Mouse (Mus musculus): ENCODE measurements at regions not wholly inside any gene's neighbourhood (a gene's known extent, or its start where the extent isn't known, plus 50 kb on each side); places are given as distances from the start of the nearest gene placed in this dataset.

- Histone ChIP-seq H3K4me3 (replicated peaks in 1 of 3; ENCODE audit: low read depth in 2 of 3, low read length in 2 of 3, poor library complexity in 1 of 3) (no peak overlapping the region), H3K9ac (ENCODE audit: insufficient read depth, low read depth) (no peak overlapping the region), H3K36me3 (replicated peaks in 1 of 2; ENCODE audit: control insufficient read depth in 1 of 2, insufficient read depth in 1 of 2, low read length in 1 of 2) (no peaks in the 10 kb centered on the region), H3K27ac (ENCODE audit: insufficient read depth, low read depth) (no peak overlapping the region), H3K79me2 (replicated peaks; ENCODE audit: control insufficient read depth, extremely low read depth, insufficient read depth, poor library complexity, severe bottlenecking) (no peaks in the 10 kb centered on the region), H3K4me1 (ENCODE audit: control insufficient read depth in 1 of 2, insufficient read depth in 2 of 2) (peaks cover 0 to 11% of the 10 kb centered on the region in 2 experiments; a peak in 1 of 4 replicates), H3K27me3 (replicated peaks) (no peaks in the 10 kb centered on the region), H3K4me2 (ENCODE audit: insufficient read depth, low read depth, poor library complexity, severe bottlenecking) (no peak overlapping the region), H3K9me3 (replicated peaks; ENCODE audit: low read length) (no peaks in the 10 kb centered on the region)
- dilution Hi-C loops (cut with MboI; ENCODE audit: extremely low pct_ligation_motif_present, extremely low pct_unique_long_range_greater_than_20kb, low sequenced_read_pairs) (no loop called here), in situ Hi-C loops (cut with MboI; ENCODE audit: low pct_ligation_motif_present, low pct_unique_long_range_greater_than_20kb, low sequenced_read_pairs) (loop anchor here (25.0 kb wide), 1 partner anchor 599 kb away; the partner anchor contains the start of gene Gucy1b2)
- DNase-seq (ENCODE audit: extremely low read depth) = no peak
- TF ChIP-seq IRF4 (IDR thresholded peaks at IDR 0.05; ENCODE audit: low read depth, low read length) = no peak
- no peak for TF ChIP-seq MYC (IDR thresholded peaks at IDR 0.05; ENCODE audit: low read depth, low read length)
- TF ChIP-seq USF2 (conservative IDR thresholded peaks at IDR 0.05; ENCODE audit: low read depth, low read length) = no peak
- TF ChIP-seq NELFE (IDR thresholded peaks at IDR 0.05; ENCODE audit: low read depth, low read length) = no peak
- no peak for TF ChIP-seq JUN (IDR thresholded peaks at IDR 0.05; ENCODE audit: insufficient read depth, low read depth, low read length)
- TF ChIP-seq CHD1 (IDR thresholded peaks at IDR 0.05; ENCODE audit: low read depth, low read length) = no peak
These were observed 255.7 kb downstream of the Kcnrg start for GRCm38 (mm10) chr14:61862931-61863330.

GRCm38 (mm10) chr14:61863475-61863874 is 256.2 kb downstream of the Kcnrg start:
- Histone ChIP-seq H3K4me3 (replicated peaks in 1 of 3; ENCODE audit: low read depth in 2 of 3, low read length in 2 of 3, poor library complexity in 1 of 3) (no peak overlapping the region), H3K9ac (ENCODE audit: insufficient read depth, low read depth) (no peak overlapping the region), H3K79me2 (replicated peaks; ENCODE audit: control insufficient read depth, extremely low read depth, insufficient read depth, poor library complexity, severe bottlenecking) (no peaks in the 10 kb centered on the region), H3K9me3 (replicated peaks; ENCODE audit: low read length) (no peaks in the 10 kb centered on the region), H3K4me2 (ENCODE audit: insufficient read depth, low read depth, poor library complexity, severe bottlenecking) (no peak overlapping the region), H3K36me3 (replicated peaks in 1 of 2; ENCODE audit: control insufficient read depth in 1 of 2, insufficient read depth in 1 of 2, low read length in 1 of 2) (no peaks in the 10 kb centered on the region), H3K27me3 (replicated peaks) (no peaks in the 10 kb centered on the region), H3K27ac (ENCODE audit: insufficient read depth, low read depth) (no peak overlapping the region), H3K4me1 (ENCODE audit: control insufficient read depth in 1 of 2, insufficient read depth in 2 of 2) (peaks cover 0 to 11% of the 10 kb centered on the region in 2 experiments; a peak in 1 of 4 replicates)
- in situ Hi-C loops (cut with MboI; ENCODE audit: low pct_ligation_motif_present, low pct_unique_long_range_greater_than_20kb, low sequenced_read_pairs) = loop anchor here (25.0 kb wide), 1 partner anchor 599 kb away; the partner anchor contains the start of gene Gucy1b2
- DNase-seq (ENCODE audit: extremely low read depth) = no peak
- no peak for TF ChIP-seq JUND (conservative IDR thresholded peaks at IDR 0.05; ENCODE audit: low read depth, low read length)
- 0 out of 2 replicates have a peak, but pooled peaks have one; percentile 57 for TF ChIP-seq MAFK (IDR thresholded peaks at IDR 0.05; ENCODE audit: insufficient replicate concordance, low read length)
- dilution Hi-C loops (cut with MboI; ENCODE audit: extremely low pct_ligation_motif_present, extremely low pct_unique_long_range_greater_than_20kb, low sequenced_read_pairs) = no loop called here

- Histone ChIP-seq H3K79me2 (replicated peaks; ENCODE audit: control insufficient read depth, extremely low read depth, insufficient read depth, poor library complexity, severe bottlenecking) (no peaks in the 10 kb centered on the region), H3K9ac (ENCODE audit: insufficient read depth, low read depth) (no peak overlapping the region), H3K4me3 (replicated peaks in 1 of 3; ENCODE audit: low read depth in 2 of 3, low read length in 2 of 3, poor library complexity in 1 of 3) (no peak overlapping the region), H3K27ac (ENCODE audit: insufficient read depth, low read depth) (no peak overlapping the region), H3K4me2 (ENCODE audit: insufficient read depth, low read depth, poor library complexity, severe bottlenecking) (no peak overlapping the region), H3K4me1 (ENCODE audit: control insufficient read depth in 1 of 2, insufficient read depth in 2 of 2) (peaks cover 0 to under 1% of the 10 kb centered on the region in 2 experiments; a peak in 1 of 4 replicates), H3K36me3 (replicated peaks in 1 of 2; ENCODE audit: control insufficient read depth in 1 of 2, insufficient read depth in 1 of 2, low read length in 1 of 2) (no peaks in the 10 kb centered on the region), H3K27me3 (replicated peaks) (no peaks in the 10 kb centered on the region), H3K9me3 (replicated peaks; ENCODE audit: low read length) (no peaks in the 10 kb centered on the region)
- TF ChIP-seq GABPA (IDR thresholded peaks at IDR 0.05; ENCODE audit: insufficient replicate concordance, low read depth, low read length) = no peak
- no peak for TF ChIP-seq MYC (IDR thresholded peaks at IDR 0.05; ENCODE audit: low read depth, low read length)
- TF ChIP-seq RCOR1 (conservative IDR thresholded peaks at IDR 0.05; ENCODE audit: low read depth, low read length) = no peak
- TF ChIP-seq USF2 (conservative IDR thresholded peaks at IDR 0.05; ENCODE audit: low read depth, low read length) = no peak
- TF ChIP-seq CHD2 (IDR thresholded peaks at IDR 0.05; ENCODE audit: low read length) = no peak
- no peak for TF ChIP-seq MAZ (IDR thresholded peaks at IDR 0.05; ENCODE audit: low read depth, low read length)
- no peak for TF ChIP-seq POLR2AphosphoS2 (IDR thresholded peaks at IDR 0.05; ENCODE audit: low read depth, low read length)
- TF ChIP-seq CHD1 (IDR thresholded peaks at IDR 0.05; ENCODE audit: low read depth, low read length) = no peak
- no peak for TF ChIP-seq SIN3A (IDR thresholded peaks at IDR 0.05; ENCODE audit: low read length)
- TF ChIP-seq SMC3 (IDR thresholded peaks at IDR 0.05; ENCODE audit: low read depth, low read length) = no peak
- TF ChIP-seq MAX (IDR thresholded peaks at IDR 0.05; ENCODE audit: low read length) = no peak
- TF ChIP-seq ZKSCAN1 (IDR thresholded peaks at IDR 0.05; ENCODE audit: borderline replicate concordance, low read depth, low read length) = no peak
- no peak for TF ChIP-seq KAT2A (IDR thresholded peaks at IDR 0.05; ENCODE audit: insufficient replicate concordance, low read length)
- TF ChIP-seq RAD21 (IDR thresholded peaks at IDR 0.05; ENCODE audit: low read depth, low read length) = no peak
- no peak for TF ChIP-seq IRF4 (IDR thresholded peaks at IDR 0.05; ENCODE audit: low read depth, low read length)
- TF ChIP-seq MAFK (IDR thresholded peaks at IDR 0.05; ENCODE audit: insufficient replicate concordance, low read length) = no peak
- in situ Hi-C loops (cut with MboI; ENCODE audit: low pct_ligation_motif_present, low pct_unique_long_range_greater_than_20kb, low sequenced_read_pairs) (loop anchor here (25.0 kb wide), 1 partner anchor 596 kb away; the partner anchor contains the start of gene Gucy1b2), dilution Hi-C loops (cut with MboI; ENCODE audit: extremely low pct_ligation_motif_present, extremely low pct_unique_long_range_greater_than_20kb, low sequenced_read_pairs) (no loop called here)
- no peak for DNase-seq (ENCODE audit: extremely low read depth)
These were observed 259.4 kb downstream of the Kcnrg start for GRCm38 (mm10) chr14:61866532-61867268.

Data from CH12.LX (cell line).